Mouse (Mus musculus) olfactory bulb, adult 2 months (tissue): Measurements from ENCODE around the gene Dhx58.

Experiments
- CTCF ChIP-seq: fragments of 200-500 bp; IDR thresholded peaks from 2 replicates; pipeline ENCODE4 v1.5.1; 2012; ENCODE audit warnings: low read depth, mild to moderate bottlenecking, low read length, moderate library complexity; ENCODE audit not compliant: insufficient read depth
- POLR2A ChIP-seq: fragments of 200-500 bp; IDR thresholded peaks from 2 replicates; pipeline ENCODE4 v1.6.1; 2012; ENCODE audit warnings: mild to moderate bottlenecking, low read depth, low read length, moderate library complexity; ENCODE audit not compliant: insufficient read depth

- peak; percentile 88 for TF ChIP-seq CTCF
- TF ChIP-seq POLR2A: no peak
These were observed 9.1 kb downstream of the Dhx58 start for GRCm38 (mm10) chr11:100694926-100695325.
